Mouse (Mus musculus) ovary, postnatal 14 days (tissue): ENCODE measurements around the gene Gcc2.
"Not testable (repeated sequence)": the region's sequence is repeated elsewhere in the genome, so short reads cannot be mapped to it uniquely, and the experiment has no call there.

Experiments used
- DNase-seq: peaks from one replicate; pipeline ENCODE4 v3.0.0; 2022; ENCODE audit warnings: low spot score

The Gcc2 gene

GRCm38 (mm10) chr10:58323028-58323991 lies 68.0 kb downstream of the Gcc2 start, which contains the start of gene Lims1:
Gene Lims1 (plus strand): TSS chr10:58323466.
- DNase-seq, result peak; percentile 99

- no peak for DNase-seq
Measured at GRCm38 (mm10) chr10:58326271-58326670, 71.0 kb downstream of the Gcc2 start.

GRCm38 (mm10) chr10:58327836-58328235 lies 72.5 kb downstream of the Gcc2 start:
- not testable (repeated sequence) for DNase-seq

GRCm38 (mm10) chr10:58328517-58329108 lies 73.3 kb downstream of the Gcc2 start:
- no peak for DNase-seq

- no peak for DNase-seq
Measured at GRCm38 (mm10) chr10:58330635-58331034, 75.3 kb downstream of the Gcc2 start.

- no peak for DNase-seq
Measured at GRCm38 (mm10) chr10:58331741-58332140, 76.4 kb downstream of the Gcc2 start.

GRCm38 (mm10) chr10:58333414-58333813 lies 78.1 kb downstream of the Gcc2 start:
- DNase-seq, result no peak

- no peak for DNase-seq
Measured at GRCm38 (mm10) chr10:58336156-58336555, 80.9 kb downstream of the Gcc2 start.

GRCm38 (mm10) chr10:58337091-58337490 lies 81.8 kb downstream of the Gcc2 start:
- DNase-seq, result not testable (repeated sequence)

GRCm38 (mm10) chr10:58338590-58338989 lies 83.3 kb downstream of the Gcc2 start:
- no peak for DNase-seq

GRCm38 (mm10) chr10:58341685-58342084 lies 86.4 kb downstream of the Gcc2 start:
- no peak for DNase-seq

- DNase-seq, result no peak
Measured at GRCm38 (mm10) chr10:58342199-58342598, 86.9 kb downstream of the Gcc2 start.

- DNase-seq, result no peak
Measured at GRCm38 (mm10) chr10:58343552-58343951, 88.3 kb downstream of the Gcc2 start.

GRCm38 (mm10) chr10:58350600-58350999 lies 95.3 kb downstream of the Gcc2 start:
- DNase-seq, result no peak

- DNase-seq, result no peak
Measured at GRCm38 (mm10) chr10:58351670-58352069, 96.4 kb downstream of the Gcc2 start.

- no peak for DNase-seq
Measured at GRCm38 (mm10) chr10:58352364-58352763, 97.1 kb downstream of the Gcc2 start.

GRCm38 (mm10) chr10:58354561-58354960 lies 99.3 kb downstream of the Gcc2 start:
- no peak for DNase-seq
